Mouse (Mus musculus) liver, postnatal 0 days (tissue): ENCODE measurements at regions not wholly inside any gene's neighbourhood (a gene's known extent, or its start where the extent isn't known, plus 50 kb on each side); places are given as distances from the start of the nearest gene placed in this dataset.

Experiments used
- CTCF ChIP-seq: sonication (generic); IDR thresholded peaks from 2 replicates; pipeline ENCODE4 v1.5.1; 2016; ENCODE audit warnings: antibody characterized with exemption, low read depth
- EP300 ChIP-seq: IDR thresholded peaks from 2 replicates; pipeline ENCODE4 v1.6.1; 2016; ENCODE audit warnings: antibody characterized with exemption, low read depth, mild to moderate bottlenecking

- TF ChIP-seq CTCF (no peak), EP300 (no peak)
These were observed 601.4 kb upstream of the Camk1g start for GRCm38 (mm10) chr1:193971537-193971936.
